Mouse (Mus musculus) spleen, postnatal 4 days (tissue): ENCODE data around the gene Zfp385b.
A peak's percentile ranks its signal among the peaks of the same experiment; 100 is the strongest.

Experiments
- DNase-seq, 2 experiments: peaks; one replicate each; pipeline ENCODE4 v3.0.0; 2022; ENCODE audit warnings: low spot score in 2 of 2

The Zfp385b gene

GRCm38 (mm10) chr2:77705476-77705875 is 114.0 kb downstream of the Zfp385b start:
- DNase-seq, result peak in 1 of 2 experiments; percentile 23

GRCm38 (mm10) chr2:77703080-77703479 is 116.4 kb downstream of the Zfp385b start:
- DNase-seq, result peak in 1 of 2 experiments; percentile 42

- DNase-seq, result no peak
These were observed 128.3 kb downstream of the Zfp385b start for GRCm38 (mm10) chr2:77691174-77691573.

DNA sequence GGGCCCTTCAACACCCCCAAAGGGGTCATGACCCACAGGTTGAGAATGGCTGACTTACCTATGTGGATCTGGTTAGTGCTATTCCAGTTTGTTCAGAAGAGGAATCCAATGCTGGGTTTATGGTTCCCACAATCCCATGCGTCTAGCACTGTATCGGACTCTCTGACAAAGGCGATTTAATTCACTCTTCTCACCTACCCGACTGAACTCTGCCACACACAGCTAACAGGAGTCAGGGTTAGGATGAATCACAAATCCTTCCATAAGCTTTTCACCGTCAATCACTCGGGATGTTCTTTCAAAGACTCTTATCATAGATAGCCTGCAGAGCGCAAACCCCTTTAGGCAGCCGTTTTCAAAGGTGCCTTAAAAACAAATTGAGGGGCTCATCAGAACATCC is 129.1 kb downstream of the Zfp385b start:
- no peak for DNase-seq

GRCm38 (mm10) chr2:77688651-77689050 is 130.8 kb downstream of the Zfp385b start:
- DNase-seq, result no peak

GRCm38 (mm10) chr2:77684088-77684487 is 135.4 kb downstream of the Zfp385b start:
- DNase-seq, result no peak

GRCm38 (mm10) chr2:77682205-77682604 is 137.2 kb downstream of the Zfp385b start:
- DNase-seq, result no peak

DNA sequence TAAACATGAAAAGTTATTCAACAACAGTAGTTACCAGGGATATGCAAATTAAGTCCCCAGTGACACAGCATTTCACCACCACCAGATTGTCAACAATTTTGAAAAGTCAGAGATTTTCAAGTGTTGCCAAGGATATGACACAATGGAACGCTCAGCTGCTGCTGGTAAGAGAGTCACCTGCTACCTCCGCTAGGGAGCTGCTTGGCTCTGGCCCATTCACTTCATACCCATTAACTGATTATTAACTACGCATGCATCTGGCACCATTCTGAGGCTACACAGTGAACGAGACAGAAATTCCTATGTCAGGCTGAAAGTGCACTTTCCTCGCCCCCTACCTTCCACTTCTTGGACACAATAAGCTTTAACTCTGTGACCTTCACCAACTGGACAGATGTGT is 137.7 kb downstream of the Zfp385b start:
- no peak for DNase-seq

DNA sequence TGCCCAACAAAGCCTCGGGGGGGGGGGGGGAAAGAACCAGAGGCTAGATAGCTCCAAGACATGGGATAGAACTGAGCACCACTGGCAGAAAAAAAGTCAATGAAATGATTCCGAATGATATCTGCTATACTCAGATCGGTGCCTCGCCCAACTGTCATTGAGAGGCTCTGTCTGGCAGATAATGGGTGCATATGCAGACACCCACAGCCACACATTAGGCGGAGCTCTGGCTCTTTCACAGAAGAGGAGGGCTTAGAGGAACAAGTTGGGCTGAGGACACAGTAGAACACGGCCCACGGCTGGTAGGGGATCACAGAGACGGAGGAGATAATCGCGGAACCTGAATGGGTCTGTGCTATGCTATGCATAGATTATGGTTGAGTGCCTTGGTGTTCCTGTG is 145.7 kb downstream of the Zfp385b start:
- DNase-seq, result peak in 1 of 2 experiments; percentile 28

DNA sequence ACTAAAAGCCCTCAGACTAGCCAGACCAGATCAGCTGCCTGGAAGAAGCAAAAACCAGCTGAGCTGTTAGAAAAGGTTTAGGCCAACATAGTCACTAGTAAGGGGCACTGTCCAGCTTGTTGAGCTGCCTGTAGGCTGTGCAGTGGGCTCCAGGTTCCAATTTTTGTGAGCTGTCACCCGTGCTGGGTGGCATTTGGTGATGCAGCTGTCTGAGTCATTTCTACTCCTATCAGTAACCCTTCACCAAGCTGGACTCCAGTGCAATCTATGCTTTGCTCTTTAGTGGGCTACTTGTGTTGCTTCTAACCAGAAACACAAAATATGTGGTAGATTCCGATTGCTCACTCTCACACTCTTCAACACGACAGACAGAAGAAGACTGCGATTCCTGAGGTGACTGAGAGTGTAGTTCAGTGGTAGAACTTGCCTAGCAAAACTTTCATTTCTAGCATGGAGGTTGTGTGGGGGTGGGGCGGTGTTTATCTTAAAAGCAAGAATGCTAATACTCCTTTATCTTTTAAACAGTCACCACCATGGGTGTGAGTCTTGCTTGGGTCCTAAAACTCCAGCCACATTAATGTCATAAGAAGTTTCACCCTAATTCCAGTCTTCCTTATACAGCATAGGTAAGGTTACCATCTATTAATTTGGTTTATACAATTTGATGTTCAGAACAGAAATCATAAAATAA is 147.1 kb downstream of the Zfp385b start:
- no peak for DNase-seq

- no peak for DNase-seq
These were observed 157.3 kb downstream of the Zfp385b start for GRCm38 (mm10) chr2:77662171-77662570.

DNA sequence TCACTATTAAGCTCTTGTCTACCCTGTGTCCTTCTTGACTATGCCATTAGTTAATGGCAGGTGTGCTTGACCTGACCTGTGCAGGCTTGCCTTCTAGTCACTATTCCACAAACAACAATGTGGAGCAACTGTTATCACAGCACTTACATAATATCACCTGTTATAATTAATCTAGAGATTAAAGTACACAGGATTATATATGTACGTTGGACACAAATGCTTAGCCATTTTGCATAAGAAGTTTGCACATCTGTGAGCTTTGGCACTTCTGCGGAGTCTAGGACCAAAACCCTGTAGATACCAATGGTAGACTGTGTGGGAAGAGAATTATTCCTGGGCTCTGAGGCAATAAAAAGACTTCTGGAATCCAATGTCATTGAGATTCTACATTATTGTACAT is 165.8 kb downstream of the Zfp385b start:
- DNase-seq, result no peak

GRCm38 (mm10) chr2:77641521-77642170 is 177.8 kb downstream of the Zfp385b start:
- DNase-seq, result no peak

GRCm38 (mm10) chr2:77639993-77640392 is 179.4 kb downstream of the Zfp385b start:
- no peak for DNase-seq

DNA sequence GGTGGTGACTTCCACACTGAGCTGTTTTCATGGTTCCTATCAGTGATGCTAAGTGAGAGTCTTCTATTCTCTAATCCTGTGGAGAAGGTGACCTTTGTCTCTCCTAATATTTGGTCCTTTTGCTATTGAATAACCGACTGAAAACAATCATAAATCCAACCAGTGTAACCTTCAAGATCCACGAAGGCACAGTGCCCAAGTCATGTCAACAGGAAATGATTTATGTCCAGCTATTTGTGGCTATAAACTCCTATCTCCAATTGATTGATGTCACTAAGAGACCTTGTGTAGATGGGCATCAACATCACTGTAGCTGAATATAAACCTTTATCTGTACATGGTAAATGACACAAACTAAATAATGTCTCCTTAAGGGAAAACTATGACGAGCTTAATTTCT is 187.8 kb downstream of the Zfp385b start:
- DNase-seq, result no peak

GRCm38 (mm10) chr2:77627622-77628231 is 191.7 kb downstream of the Zfp385b start:
- DNase-seq, result no peak

DNA sequence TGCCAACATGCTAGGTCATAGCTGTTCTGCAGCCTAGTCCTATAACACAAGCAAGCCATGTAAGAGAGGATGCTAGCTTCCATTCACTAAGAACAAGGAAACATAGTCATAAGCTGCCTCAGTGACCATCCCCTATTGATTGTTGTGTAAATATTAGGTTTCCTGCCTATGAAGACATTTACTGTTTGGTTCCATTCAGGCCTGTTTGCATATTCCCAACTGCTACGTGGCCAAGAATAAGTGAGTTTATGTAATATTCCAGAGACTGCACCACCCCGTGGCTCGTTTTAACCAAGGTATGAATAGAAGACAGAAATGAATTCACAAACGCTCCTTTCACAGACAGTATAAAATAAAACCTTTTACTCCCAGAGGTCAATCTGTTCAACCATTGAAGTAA is 200.8 kb downstream of the Zfp385b start:
- no peak for DNase-seq

DNA sequence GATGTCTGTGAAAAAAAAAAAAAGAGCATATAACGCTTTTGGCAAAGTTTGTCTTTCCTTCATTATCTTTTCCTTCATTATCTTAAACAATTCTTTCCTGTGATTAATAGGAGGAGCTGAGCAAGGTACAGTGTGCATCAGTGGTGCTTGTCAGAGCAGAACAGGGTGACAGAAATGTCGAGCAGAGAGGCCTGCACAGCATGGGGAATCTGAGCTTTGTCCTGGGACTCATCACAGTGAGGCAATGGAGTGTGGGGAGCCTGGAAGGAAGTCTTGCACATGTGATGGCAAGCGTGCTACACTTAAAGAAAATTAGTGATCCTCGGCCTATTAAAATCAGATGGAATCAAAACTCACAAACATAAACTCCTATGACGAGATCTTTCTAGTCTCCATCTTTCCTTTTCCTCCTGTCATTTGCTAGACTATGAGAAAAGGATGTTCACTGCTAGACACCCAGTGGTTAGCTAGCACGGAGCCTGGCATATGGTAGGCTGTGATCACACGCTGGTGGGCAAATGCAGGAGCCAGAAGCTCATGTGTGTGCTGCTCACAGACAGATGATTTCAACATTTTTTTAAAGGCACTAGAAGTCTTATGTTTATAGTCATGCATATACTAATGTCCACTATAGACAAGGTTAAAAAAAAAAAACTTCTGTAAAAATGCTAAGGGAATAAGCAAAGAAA is 209.0 kb downstream of the Zfp385b start:
- DNase-seq, result no peak

DNA sequence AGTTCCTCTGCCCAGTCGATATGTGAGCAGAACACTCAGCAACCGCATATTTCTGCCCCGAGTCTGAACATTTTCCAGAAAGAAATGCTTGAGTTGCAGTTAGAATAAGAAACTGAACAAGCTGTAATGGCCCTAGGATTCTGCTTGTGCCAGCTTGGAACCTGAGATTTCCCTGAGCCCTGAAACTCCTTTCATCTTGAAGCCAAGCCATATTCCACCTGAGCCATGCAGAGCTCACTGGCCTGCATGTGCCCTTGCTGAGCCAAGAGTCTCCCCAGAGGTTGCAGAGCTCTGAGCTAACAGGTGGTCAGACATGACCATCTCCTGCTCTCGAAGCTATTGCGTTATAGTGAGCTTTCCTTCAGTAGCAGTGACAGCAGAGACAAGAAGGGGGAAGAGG is 210.0 kb downstream of the Zfp385b start:
- DNase-seq, result no peak

- DNase-seq, result no peak
These were observed 210.8 kb downstream of the Zfp385b start for GRCm38 (mm10) chr2:77608666-77609065.

GRCm38 (mm10) chr2:77593461-77593860 is 226.0 kb downstream of the Zfp385b start:
- no peak for DNase-seq

DNA sequence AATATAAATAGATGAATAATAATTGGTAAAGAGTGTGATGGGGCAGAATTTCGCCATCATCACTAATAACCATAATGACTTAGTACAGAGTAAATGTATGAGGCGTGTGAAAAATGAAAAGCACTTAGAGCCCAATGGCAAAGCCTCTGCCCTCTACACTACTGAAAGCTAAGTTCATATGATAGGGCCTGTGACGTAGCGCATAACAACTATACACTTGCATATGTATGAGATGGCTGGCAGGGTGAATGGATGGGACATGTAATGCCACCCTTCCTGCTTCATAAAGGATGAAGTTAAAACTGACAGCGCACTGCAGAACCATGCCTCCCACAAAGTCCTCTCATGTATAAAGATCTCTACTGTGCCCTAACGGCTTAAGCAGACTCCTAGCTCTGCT is 226.9 kb downstream of the Zfp385b start:
- DNase-seq, result no peak
